Mouse (Mus musculus) midbrain, embryonic 15.5 days (tissue): ENCODE data around the gene Tmem141. TPM values are rescaled to one million over a fixed set of nuclear protein-coding genes. Genes with fewer than 3 reads are reported as not detected.

ENCODE experiments used
- ATAC-seq: fragments of 200-750 bp; cut with Nextera tagmentation; replicated peaks from 2 replicates; pipeline ENCODE4 v1.8.0; 2017; ENCODE audit warnings: moderate TSS enrichment
- H3K27ac ChIP-seq: fragments of 300-500 bp; sonication (generic); 2 replicates; pipeline ENCODE4 v1.5.1; 2015; ENCODE audit warnings: mild to moderate bottlenecking, inconsistent platforms
- H3K27me3 ChIP-seq: fragments of 300-500 bp; sonication (generic); replicated peaks from 2 replicates; pipeline ENCODE4 v1.6.1; 2015; ENCODE audit warnings: inconsistent platforms
- H3K36me3 ChIP-seq: fragments of 300-500 bp; sonication (generic); replicated peaks from 2 replicates; pipeline ENCODE4 v1.6.1; 2015; ENCODE audit warnings: inconsistent platforms
- H3K4me1 ChIP-seq: fragments of 300-500 bp; sonication (generic); 2 replicates; pipeline ENCODE4 v1.6.1; 2015; ENCODE audit warnings: inconsistent platforms
- H3K4me2 ChIP-seq: fragments of 300-500 bp; sonication (generic); 2 replicates; pipeline ENCODE4 v1.6.1; 2015; ENCODE audit warnings: inconsistent platforms, mild to moderate bottlenecking, moderate library complexity
- H3K4me3 ChIP-seq: fragments of 300-500 bp; sonication (generic); 2 replicates; pipeline ENCODE4 v1.5.1; 2015; ENCODE audit warnings: mild to moderate bottlenecking, inconsistent platforms
- H3K9ac ChIP-seq: fragments of 300-500 bp; sonication (generic); 2 replicates; pipeline ENCODE4 v1.6.1; 2015; ENCODE audit warnings: mild to moderate bottlenecking, inconsistent platforms
- H3K9me3 ChIP-seq: fragments of 300-500 bp; sonication (generic); 2 replicates; pipeline ENCODE4 v1.6.1; 2016; ENCODE audit warnings: inconsistent platforms
- WGBS: fragments of 180-500 bp; shearing (Covaris S2); methylation state at CpG from one replicate; pipeline ENCODE4 v1.1.7; 2015; ENCODE audit warnings: mixed read lengths; 5-methylcytosine and 5-hydroxymethylcytosine counted together
- polyA plus RNA-seq: library from polyadenylated mRNA; unstranded; fragments of >200 nt; fragmentation: Nextera tagmentation; extraction: Ambion mirVana; gene quantifications from 2 replicates; pipeline ENCODE4 v1.2.1, GENCODE M21; 2015

The Tmem141 gene
- polyA plus RNA-seq, 1 experiment from 2014 or later = 56.4 TPM

DNA sequence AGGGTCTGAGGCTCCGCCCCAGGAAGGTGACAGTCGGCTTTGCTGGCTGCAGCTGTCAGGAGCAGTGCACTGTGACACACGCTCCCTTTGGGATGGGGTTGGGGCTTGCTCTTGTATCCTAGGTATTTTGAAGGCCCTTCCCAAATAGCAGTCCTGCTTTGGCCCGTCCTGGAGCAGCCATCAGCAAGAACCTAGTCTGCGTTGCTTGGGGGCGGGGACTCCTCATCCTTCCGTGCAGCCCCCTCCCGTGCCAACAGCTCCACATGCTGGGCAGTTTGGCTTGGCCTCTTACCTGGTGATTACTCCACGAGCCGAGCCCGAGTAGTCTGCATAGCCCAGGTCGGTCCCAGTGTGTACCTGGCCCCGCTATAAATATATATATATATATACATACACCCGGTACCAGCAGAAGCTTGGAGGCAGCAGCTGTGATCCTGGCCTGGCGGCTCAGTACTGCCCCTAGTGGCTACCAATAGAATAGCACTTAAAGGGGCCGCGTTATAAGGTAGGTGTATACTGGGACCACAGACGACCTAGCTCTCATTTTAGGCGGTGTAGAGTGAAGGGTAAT, 40.4 kb downstream of the Tmem141 start, which contains the start of gene Ajm1:
Ajm1 (minus strand) TSS at position 464 of the 571 bp plus-strand sequence.
- H3K4me1 ChIP-seq = peaks cover 57% of the 10 kb centered on the region

DNA sequence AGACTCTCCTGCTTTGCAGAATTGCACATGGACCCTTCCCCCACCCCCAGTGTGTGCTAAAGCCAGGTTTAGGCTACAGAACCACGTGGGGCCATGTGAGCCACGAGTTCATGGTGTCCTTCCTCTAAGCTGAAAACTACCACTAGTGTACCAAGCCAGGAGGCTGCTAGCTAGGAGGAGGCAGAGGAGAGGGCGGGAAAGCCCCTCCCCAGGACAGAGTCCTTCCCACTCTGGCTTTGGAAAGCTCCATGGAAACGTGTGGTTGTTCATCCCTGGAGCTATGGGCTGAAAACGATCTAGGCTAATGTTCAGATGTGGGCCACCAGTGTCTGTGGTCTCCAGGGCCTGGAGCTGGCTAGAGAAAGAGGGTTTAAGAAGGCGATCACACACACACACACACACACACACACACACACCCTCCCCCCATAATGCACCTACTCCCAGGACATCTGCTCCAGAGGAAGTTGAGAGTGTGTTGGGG, 41.1 kb downstream of the Tmem141 start:
- H3K4me2 ChIP-seq = peak overlapping the region; percentile 71
- WGBS = 33% methylated on average over 6 of the region's 6 CpGs
- peaks cover 49% of the 10 kb centered on the region for H3K27me3 ChIP-seq
- H3K9me3 ChIP-seq = no peaks in the 10 kb centered on the region
- H3K9ac ChIP-seq = peak overlapping the region; percentile 48
- H3K4me3 ChIP-seq = peak overlapping the region; percentile 49
- H3K36me3 ChIP-seq = peaks cover 9% of the 10 kb centered on the region; the same call in 1 of the 2 replicates
- no peak for ATAC-seq
- H3K27ac ChIP-seq = no peak overlapping the region
- H3K4me1 ChIP-seq = peaks cover 60% of the 10 kb centered on the region

More for the DNA sequence above, 40.4 kb downstream of the Tmem141 start, which contains the start of gene Ajm1:
- WGBS = 4% methylated on average over 19 of the region's 19 CpGs
- Histone ChIP-seq H3K27me3 (peaks cover 43% of the 10 kb centered on the region), H3K9ac (peak within 1 kb of the TSS; percentile 48), H3K36me3 (peaks cover 9% of the 10 kb centered on the region; the same call in 1 of the 2 replicates), H3K27ac (0 out of 2 replicates have a peak within 1 kb of the TSS, but pooled peaks have one; percentile 4), H3K4me3 (peak within 1 kb of the TSS; percentile 49), H3K4me2 (peak within 1 kb of the TSS; percentile 71), H3K9me3 (no peaks in the 10 kb centered on the region)
- ATAC-seq = peak; percentile 80

DNA sequence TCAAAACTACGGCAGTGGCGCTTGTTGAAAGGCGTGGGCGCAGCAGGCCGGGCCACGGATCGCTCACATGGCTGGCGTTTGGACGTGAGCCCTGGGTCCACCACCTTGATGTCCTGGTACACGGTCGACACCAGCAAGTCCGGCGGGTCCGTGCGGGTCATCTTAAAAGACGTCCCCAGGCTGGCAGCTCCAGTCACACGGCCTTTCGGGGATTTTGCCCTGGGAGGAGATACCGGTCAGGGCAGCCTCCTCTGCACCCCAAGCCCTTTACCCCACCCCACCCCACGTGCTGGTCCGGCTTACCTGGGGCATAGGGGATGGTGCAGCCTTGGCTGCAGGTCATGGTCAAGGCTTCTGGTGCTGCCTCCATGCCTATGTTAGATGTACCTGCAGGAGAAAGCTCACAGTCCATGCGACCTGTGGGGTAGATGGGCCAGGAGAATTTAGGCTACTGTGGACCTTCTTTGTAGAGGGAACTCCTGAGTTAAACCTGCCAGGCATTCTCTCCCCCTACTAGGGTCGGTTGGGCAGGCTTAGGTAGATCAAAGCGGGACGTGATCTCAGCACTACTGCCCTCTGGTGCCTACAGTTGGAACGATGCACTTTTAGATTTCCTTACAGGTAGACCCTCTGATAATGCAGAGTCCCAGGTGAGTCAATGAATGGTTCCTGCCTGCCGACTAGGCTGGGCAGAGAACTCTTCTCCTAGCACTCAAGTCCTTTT, 41.9 kb downstream of the Tmem141 start:
- peak overlapping the region; percentile 49; the same call in 1 of the 2 replicates for H3K4me3 ChIP-seq
- no peak for ATAC-seq
- peak overlapping the region; percentile 71 for H3K4me2 ChIP-seq
- no peaks in the 10 kb centered on the region for H3K9me3 ChIP-seq
- peaks cover 2% of the 10 kb centered on the region; the same call in 1 of the 2 replicates for H3K36me3 ChIP-seq
- WGBS = 9% methylated on average over 27 of the region's 27 CpGs
- peaks cover 49% of the 10 kb centered on the region for H3K27me3 ChIP-seq
- H3K27ac ChIP-seq = no peak overlapping the region
- H3K4me1 ChIP-seq = peaks cover 65% of the 10 kb centered on the region
- no peak overlapping the region for H3K9ac ChIP-seq

DNA sequence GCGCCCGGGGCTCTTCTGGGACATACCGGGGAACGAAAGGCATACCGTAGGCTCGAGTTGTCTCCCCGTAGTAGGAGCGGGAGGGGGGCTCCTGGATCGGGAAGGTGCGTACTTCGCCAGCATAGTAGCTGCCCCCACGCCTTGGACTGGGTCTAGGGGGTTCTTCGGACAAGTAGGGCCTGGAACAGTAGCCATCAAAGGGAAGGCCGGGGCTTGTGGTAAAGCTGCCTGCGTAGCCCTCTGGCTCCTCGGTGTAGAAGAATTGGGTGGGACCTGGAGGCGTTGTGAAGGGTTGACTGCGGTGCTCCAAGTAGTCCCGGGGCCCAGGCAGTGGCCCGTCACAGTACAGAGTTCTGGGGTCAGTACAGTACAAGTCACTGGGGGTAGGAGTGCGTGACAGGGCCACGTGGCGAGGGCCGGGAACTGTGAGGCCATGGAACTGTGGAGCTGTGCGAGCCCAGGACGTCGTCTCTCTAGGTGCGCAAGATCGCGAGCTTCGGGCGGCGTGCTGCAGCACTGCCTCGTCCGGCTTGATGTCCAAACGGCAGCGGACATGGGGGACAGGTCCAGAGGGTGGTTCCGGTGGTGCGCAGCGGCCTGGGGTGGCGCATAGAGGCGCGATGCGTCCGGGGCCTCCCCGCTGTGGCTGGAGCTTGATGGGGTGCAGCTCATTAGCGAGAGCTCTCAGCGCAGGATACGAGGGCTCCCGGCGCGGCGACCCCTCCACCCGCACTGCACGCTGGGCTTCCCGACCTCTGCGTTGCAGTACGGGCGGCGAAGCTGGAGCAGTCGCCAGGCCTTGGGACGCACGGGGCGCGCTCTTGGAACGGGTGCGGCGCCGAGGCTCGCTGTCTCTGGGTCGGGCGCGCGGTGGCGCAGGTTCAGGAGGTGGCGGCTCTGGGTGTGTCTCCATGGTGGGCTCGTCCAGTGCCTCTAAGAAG, 42.7 kb downstream of the Tmem141 start:
- H3K9ac ChIP-seq = no peak overlapping the region
- H3K36me3 ChIP-seq = no peaks in the 10 kb centered on the region; the same call in 1 of the 2 replicates
- H3K4me1 ChIP-seq = peaks cover 66% of the 10 kb centered on the region
- H3K4me2 ChIP-seq = peak overlapping the region; percentile 71
- H3K4me3 ChIP-seq = 0 out of 2 replicates have a peak overlapping the region, but pooled peaks have one; percentile 2
- no peak for ATAC-seq
- H3K9me3 ChIP-seq = no peaks in the 10 kb centered on the region
- H3K27ac ChIP-seq = no peak overlapping the region
- 9% methylated on average over 77 of the region's 77 CpGs for WGBS
- peaks cover 49% of the 10 kb centered on the region for H3K27me3 ChIP-seq

- whole genome bisulfite sequencing = 12% methylated on average over 75 of the region's 75 CpGs
- Histone ChIP-seq H3K27me3 (peaks cover 49% of the 10 kb centered on the region), H3K9ac (no peak overlapping the region), H3K4me2 (peak overlapping the region; percentile 31), H3K36me3 (no peaks in the 10 kb centered on the region), H3K9me3 (no peaks in the 10 kb centered on the region), H3K27ac (no peak overlapping the region), H3K4me1 (peaks cover 75% of the 10 kb centered on the region), H3K4me3 (peak overlapping the region; percentile 17; the same call in 1 of the 2 replicates)
- no peak for ATAC-seq
Measured at GRCm38 (mm10) chr2:25577951-25578795, 43.6 kb downstream of the Tmem141 start.

- WGBS = 18% methylated on average over 92 of the region's 92 CpGs
- H3K4me1 ChIP-seq = peaks cover 74% of the 10 kb centered on the region
- peak overlapping the region; percentile 17; the same call in 1 of the 2 replicates for H3K4me3 ChIP-seq
- H3K4me2 ChIP-seq = peak overlapping the region; percentile 31; the same call in 1 of the 2 replicates
- no peak overlapping the region for H3K27ac ChIP-seq
- no peak for ATAC-seq
- peaks cover 49% of the 10 kb centered on the region for H3K27me3 ChIP-seq
- H3K36me3 ChIP-seq = no peaks in the 10 kb centered on the region
- no peaks in the 10 kb centered on the region for H3K9me3 ChIP-seq
- no peak overlapping the region for H3K9ac ChIP-seq
Measured at GRCm38 (mm10) chr2:25576965-25577891, 44.6 kb downstream of the Tmem141 start.

GRCm38 (mm10) chr2:25576028-25576850, 45.6 kb downstream of the Tmem141 start:
- Histone ChIP-seq H3K36me3 (no peaks in the 10 kb centered on the region), H3K9me3 (no peaks in the 10 kb centered on the region), H3K27ac (no peak overlapping the region), H3K4me1 (peaks cover 68% of the 10 kb centered on the region), H3K4me3 (peak overlapping the region; percentile 54; the same call in 1 of the 2 replicates), H3K4me2 (peak overlapping the region; percentile 89), H3K9ac (no peak overlapping the region), H3K27me3 (peaks cover 49% of the 10 kb centered on the region)
- WGBS = 66% methylated on average over 16 of the region's 16 CpGs
- no peak for ATAC-seq

- Histone ChIP-seq H3K4me3 (peak overlapping the region; percentile 54), H3K4me1 (peaks cover 61% of the 10 kb centered on the region), H3K36me3 (no peaks in the 10 kb centered on the region), H3K27ac (peak overlapping the region; percentile 89), H3K4me2 (peak overlapping the region; percentile 89), H3K27me3 (peaks cover 47% of the 10 kb centered on the region), H3K9me3 (no peaks in the 10 kb centered on the region), H3K9ac (peak overlapping the region; percentile 43)
- 14% methylated on average over 21 of the region's 21 CpGs for WGBS
- no peak for ATAC-seq
Measured at GRCm38 (mm10) chr2:25575432-25576027, 46.3 kb downstream of the Tmem141 start.

- ATAC-seq = peak; percentile 98
- peak within 1 kb of the TSS; percentile 54 for H3K4me3 ChIP-seq
- peak within 1 kb of the TSS; percentile 89 for H3K4me2 ChIP-seq
- under 1% methylated on average over 43 of the region's 45 CpGs for WGBS
- peaks cover 40% of the 10 kb centered on the region for H3K27me3 ChIP-seq
- peak within 1 kb of the TSS; percentile 89 for H3K27ac ChIP-seq
- H3K9ac ChIP-seq = peak within 1 kb of the TSS; percentile 45
- H3K36me3 ChIP-seq = no peaks in the 10 kb centered on the region
- no peaks in the 10 kb centered on the region for H3K9me3 ChIP-seq
- H3K4me1 ChIP-seq = peaks cover 54% of the 10 kb centered on the region
Measured at GRCm38 (mm10) chr2:25574579-25575431, 47.0 kb downstream of the Tmem141 start, which contains the start of the genes Mamdc4 and Phpt1. Gene Mamdc4, minus strand, starts transcription at chr2:25574845. Gene Phpt1, minus strand, starts transcription at chr2:25575224.
